Mouse (Mus musculus) CH12.LX (cell line): ENCODE measurements around the gene Plbd2. TPM values are rescaled to one million over a fixed set of nuclear protein-coding genes. Genes with fewer than 3 reads are reported as not detected.

ENCODE experiments used
- DNase-seq: peaks from one replicate; pipeline ENCODE4 v3.0.0-alpha.2; 2013; ENCODE audit errors: extremely low read depth
- H3K27ac ChIP-seq: 2 replicates; pipeline ENCODE4 v1.5.1; 2012; ENCODE audit warnings: low read depth, mild to moderate bottlenecking, control low read depth, moderate library complexity; ENCODE audit not compliant: insufficient read depth
- H3K27me3 ChIP-seq: replicated peaks from 2 replicates; pipeline ENCODE3; 2012; ENCODE audit warnings: inconsistent platforms
- H3K36me3 ChIP-seq, 2 experiments: replicated peaks in 1 of 2; 2 replicates each; pipeline versions ENCODE3 to v1.6.1; 2012; ENCODE audit warnings: inconsistent platforms in 1 of 2, low read length in 1 of 2, mild to moderate bottlenecking in 1 of 2, mixed read lengths in 1 of 2, moderate library complexity in 1 of 2; ENCODE audit not compliant: control insufficient read depth in 1 of 2, insufficient read depth in 1 of 2
- H3K4me1 ChIP-seq, 2 experiments: 2 replicates each; pipeline ENCODE4 v1.6.1; 2012; ENCODE audit warnings: inconsistent platforms in 1 of 2, moderate library complexity in 1 of 2; ENCODE audit not compliant: insufficient read depth in 2 of 2, control insufficient read depth in 1 of 2
- H3K4me2 ChIP-seq: 2 replicates; pipeline ENCODE4 v1.6.1; 2012; ENCODE audit warnings: low read depth, mild to moderate bottlenecking, control low read depth; ENCODE audit not compliant: poor library complexity, insufficient read depth, severe bottlenecking
- H3K4me3 ChIP-seq, 3 experiments: fragments of 150-350 bp in 1 of 3; sonication (generic) in 1 of 3; replicated peaks in 1 of 3; 2 replicates each; pipeline versions ENCODE3 to v1.5.1; 2011 to 2012; ENCODE audit warnings: low read depth in 2 of 3, low read length in 2 of 3, mild to moderate bottlenecking in 2 of 3, moderate library complexity in 2 of 3, control low read depth in 1 of 3, improper control_type of control experiment in 1 of 3, inconsistent platforms in 1 of 3, mixed read lengths in 1 of 3; ENCODE audit not compliant: poor library complexity in 1 of 3
- H3K79me2 ChIP-seq: replicated peaks from 2 replicates; pipeline ENCODE4 v1.6.1; 2012; ENCODE audit warnings: mild to moderate bottlenecking, moderate library complexity; ENCODE audit not compliant: control insufficient read depth, poor library complexity, insufficient read depth, severe bottlenecking; ENCODE audit errors: extremely low read depth
- H3K9ac ChIP-seq: 2 replicates; pipeline ENCODE4 v1.6.1; 2012; ENCODE audit warnings: low read depth, mild to moderate bottlenecking, control low read depth, moderate library complexity; ENCODE audit not compliant: insufficient read depth
- H3K9me3 ChIP-seq: replicated peaks from 2 replicates; pipeline ENCODE3; 2012; ENCODE audit warnings: low read length, inconsistent platforms, mixed read lengths
- BHLHE40 ChIP-seq: IDR thresholded peaks from 2 replicates; pipeline ENCODE4 v1.6.1; 2011; ENCODE audit warnings: mild to moderate bottlenecking, low read depth, low read length, improper control_type of control experiment
- CHD2 ChIP-seq: IDR thresholded peaks from 2 replicates; pipeline ENCODE4 v1.6.1; 2011; ENCODE audit warnings: low read length, improper control_type of control experiment
- ELF1 ChIP-seq: IDR thresholded peaks from 2 replicates; pipeline ENCODE4 v1.6.1; 2014; ENCODE audit warnings: low read depth, mild to moderate bottlenecking, inconsistent platforms, low read length, improper control_type of control experiment
- EP300 ChIP-seq: IDR thresholded peaks from 2 replicates; pipeline ENCODE4 v1.6.1; 2011; ENCODE audit warnings: low read length, improper control_type of control experiment
- GABPA ChIP-seq: IDR thresholded peaks from 2 replicates; pipeline ENCODE4 v1.6.1; 2012; ENCODE audit warnings: low read depth, low read length, improper control_type of control experiment, inconsistent platforms; ENCODE audit not compliant: insufficient replicate concordance
- HCFC1 ChIP-seq: IDR thresholded peaks from 2 replicates; pipeline ENCODE4 v1.6.1; 2012; ENCODE audit warnings: low read depth, mild to moderate bottlenecking, inconsistent platforms, low read length, improper control_type of control experiment
- IRF4 ChIP-seq: IDR thresholded peaks from 2 replicates; pipeline ENCODE4 v1.6.1; 2014; ENCODE audit warnings: low read depth, mild to moderate bottlenecking, inconsistent platforms, low read length, improper control_type of control experiment
- JUN ChIP-seq: IDR thresholded peaks from 2 replicates; pipeline ENCODE4 v1.6.1; 2011; ENCODE audit warnings: low read depth, mild to moderate bottlenecking, low read length, improper control_type of control experiment, moderate library complexity; ENCODE audit not compliant: insufficient read depth
- JUND ChIP-seq: conservative IDR thresholded peaks from 2 replicates; pipeline ENCODE4 v1.6.1; 2011; ENCODE audit warnings: low read depth, low read length, improper control_type of control experiment
- KAT2A ChIP-seq: IDR thresholded peaks from 2 replicates; pipeline ENCODE4 v1.6.1; 2012; ENCODE audit warnings: low read length, improper control_type of control experiment, inconsistent platforms; ENCODE audit not compliant: insufficient replicate concordance
- MAFK ChIP-seq: IDR thresholded peaks from 2 replicates; pipeline ENCODE4 v1.6.1; 2011; ENCODE audit warnings: low read length, improper control_type of control experiment; ENCODE audit not compliant: insufficient replicate concordance
- MAZ ChIP-seq: IDR thresholded peaks from 2 replicates; pipeline ENCODE4 v1.6.1; 2012; ENCODE audit warnings: low read depth, mild to moderate bottlenecking, inconsistent platforms, low read length, improper control_type of control experiment, moderate library complexity
- MEF2A ChIP-seq: IDR thresholded peaks from 2 replicates; pipeline ENCODE4 v1.6.1; 2014; ENCODE audit warnings: low read depth, mild to moderate bottlenecking, inconsistent platforms, low read length, improper control_type of control experiment, borderline replicate concordance
- MXI1 ChIP-seq: IDR thresholded peaks from 2 replicates; pipeline ENCODE4 v1.6.1; 2011; ENCODE audit warnings: mild to moderate bottlenecking, low read depth, low read length, improper control_type of control experiment
- POLR2AphosphoS2 ChIP-seq: IDR thresholded peaks from 2 replicates; pipeline ENCODE4 v1.6.1; 2011; ENCODE audit warnings: low read depth, low read length, improper control_type of control experiment
- RCOR1 ChIP-seq: conservative IDR thresholded peaks from 2 replicates; pipeline ENCODE4 v1.6.1; 2012; ENCODE audit warnings: low read depth, mild to moderate bottlenecking, inconsistent platforms, low read length, improper control_type of control experiment
- USF1 ChIP-seq: IDR thresholded peaks from 2 replicates; pipeline ENCODE4 v1.6.1; 2014; ENCODE audit warnings: low read depth, mild to moderate bottlenecking, inconsistent platforms, low read length, improper control_type of control experiment
- ZMIZ1 ChIP-seq: IDR thresholded peaks from 2 replicates; pipeline ENCODE4 v1.6.1; 2012; ENCODE audit warnings: low read depth, mild to moderate bottlenecking, inconsistent platforms, low read length, improper control_type of control experiment
- ZNF384 ChIP-seq: IDR thresholded peaks from 2 replicates; pipeline ENCODE4 v1.6.1; 2012; ENCODE audit warnings: low read depth, low read length, improper control_type of control experiment, inconsistent platforms
- dilution Hi-C: fragments of 300-500 bp; cut with MboI; formaldehyde crosslinking; loops from 2 replicates; pipeline ENCODE4 v1.14.3; 2020; ENCODE audit warnings: low sequenced_read_pairs; ENCODE audit not compliant: extremely low pct_unique_long_range_greater_than_20kb, extremely low pct_ligation_motif_present
- in situ Hi-C: fragments of 300-500 bp; cut with MboI; formaldehyde crosslinking; loops from 3 replicates; pipeline ENCODE4 v1.14.3; 2019; ENCODE audit warnings: low sequenced_read_pairs, low pct_ligation_motif_present, low pct_unique_long_range_greater_than_20kb, mixed read lengths
- polyA plus RNA-seq: library from polyadenylated mRNA; unstranded; fragments of >175 nt; gene quantifications from 2 replicates; pipeline ENCODE4 v1.2.1, GENCODE M21; 2012; ENCODE audit warnings: low read depth; ENCODE audit not compliant: insufficient read length
- total RNA-seq, 2 experiments: library from RNA; depleted of rRNA; stranded (reverse); fragments of 300-350 nt in 1 of 2; fragments of >200 nt in 1 of 2; gene quantifications; 2 replicates each; pipeline ENCODE4 v1.2.3; 2012 to 2014

The Plbd2 gene
- total and polyA plus RNA-seq, 3 experiments = 9.0 to 28.8 (median 21.3) TPM

GRCm38 (mm10) chr5:120468336-120468735, 35.1 kb downstream of the Plbd2 start:
- Histone ChIP-seq H3K9me3 (peaks cover 15% of the 10 kb centered on the region), H3K4me1 (no peaks in the 10 kb centered on the region), H3K9ac (no peak overlapping the region), H3K27me3 (peaks cover 61% of the 10 kb centered on the region), H3K79me2 (no peaks in the 10 kb centered on the region), H3K27ac (no peak overlapping the region), H3K4me3 (no peak overlapping the region), H3K4me2 (no peak overlapping the region), H3K36me3 (no peaks in the 10 kb centered on the region)
- dilution Hi-C loops (no loop called here), in situ Hi-C loops (no loop called here)
- no peak for DNase-seq
- TF ChIP-seq MXI1 = no peak
- TF ChIP-seq GABPA = no peak
- no peak for TF ChIP-seq ZMIZ1
- TF ChIP-seq HCFC1 = no peak

- Histone ChIP-seq H3K4me3 (no peak overlapping the region), H3K4me2 (no peak overlapping the region), H3K9me3 (peaks cover 15% of the 10 kb centered on the region), H3K4me1 (peaks cover 0 to 10% of the 10 kb centered on the region in 2 experiments; a peak in 2 of 4 replicates), H3K27me3 (peaks cover 63% of the 10 kb centered on the region), H3K79me2 (no peaks in the 10 kb centered on the region), H3K27ac (no peak overlapping the region), H3K36me3 (no peaks in the 10 kb centered on the region), H3K9ac (no peak overlapping the region)
- dilution Hi-C loops = no loop called here
- TF ChIP-seq ELF1 = 0 out of 2 replicates have a peak, but pooled peaks have one; percentile 36
- no peak for TF ChIP-seq IRF4
- in situ Hi-C loops = no loop called here
- no peak for DNase-seq
Measured at GRCm38 (mm10) chr5:120467026-120467425, 36.4 kb downstream of the Plbd2 start.

- Histone ChIP-seq H3K4me2 (no peak overlapping the region), H3K36me3 (no peaks in the 10 kb centered on the region), H3K27ac (no peak overlapping the region), H3K79me2 (no peaks in the 10 kb centered on the region), H3K4me3 (no peak overlapping the region), H3K4me1 (peaks cover 11 to 21% of the 10 kb centered on the region in 2 experiments; a peak in 3 of 4 replicates), H3K9me3 (peaks cover 15% of the 10 kb centered on the region), H3K9ac (no peak overlapping the region), H3K27me3 (peaks cover 64% of the 10 kb centered on the region)
- TF ChIP-seq MEF2A (no peak), ZNF384 (no peak), USF1 (no peak), IRF4 (no peak), MAFK (no peak), JUND (no peak), JUN (no peak), CHD2 (no peak), RCOR1 (no peak), KAT2A (no peak), POLR2AphosphoS2 (no peak), EP300 (no peak), ELF1 (no peak), BHLHE40 (no peak), MAZ (no peak)
- in situ Hi-C loops = no loop called here
- dilution Hi-C loops = no loop called here
- no peak for DNase-seq
Measured at GRCm38 (mm10) chr5:120465860-120466259, 37.6 kb downstream of the Plbd2 start.
